Mouse (Mus musculus): Measurements from ENCODE around the gene Dhrs1. TPM values are rescaled to one million over a fixed set of nuclear protein-coding genes. Genes with fewer than 3 reads are reported as not detected.

Dhrs1 gene
- polyA plus RNA-seq, 1 experiment, result 86.6 TPM

DNA sequence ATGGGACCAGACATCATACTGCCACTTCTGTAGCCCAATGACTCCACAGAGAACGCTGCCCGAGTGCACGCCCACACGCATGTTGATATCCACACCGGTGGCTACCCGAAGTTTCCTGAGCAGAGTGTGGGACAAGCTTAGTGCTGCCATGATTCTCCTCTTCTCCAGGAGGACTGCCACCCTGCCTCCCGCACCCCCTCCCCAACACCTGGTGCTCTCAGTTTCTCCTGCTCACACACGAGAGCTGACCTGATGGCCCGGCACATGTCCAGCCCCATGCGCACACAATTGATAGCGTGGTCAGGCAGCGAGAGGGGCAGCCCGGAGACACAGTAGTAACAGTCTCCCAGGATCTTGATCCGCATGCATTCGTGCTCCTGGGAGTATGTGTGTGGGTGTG is 33.2 kb upstream of the Dhrs1 start:
- H3K36me3 ChIP-seq (ENCODE audit: control insufficient read depth, insufficient read depth, low read length), result no peaks in the 10 kb centered on the region
- H3K4me1 ChIP-seq (ENCODE audit: control insufficient read depth, insufficient read depth, insufficient read length), result no peaks in the 10 kb centered on the region; the same call in 1 of the 2 replicates
- TF ChIP-seq POLR2A (IDR thresholded peaks at IDR 0.05; ENCODE audit: low read depth, low read length) (no peak), CTCF (IDR thresholded peaks at IDR 0.05; ENCODE audit: extremely low read depth, insufficient read depth, insufficient read length, insufficient replicate concordance) (no peak)
- no peaks in the 10 kb centered on the region for H3K27me3 ChIP-seq (ENCODE audit: control insufficient read depth, insufficient read depth, low read length)
- H3K27ac ChIP-seq (ENCODE audit: insufficient read depth, low read length), result no peak overlapping the region
- 88% methylated on average over 15 of the region's 15 CpGs for WGBS
- DNase-seq (ENCODE audit: low read depth in 1 of 2, low spot score in 2 of 2), result no peak
- H3K4me3 ChIP-seq (ENCODE audit: extremely low read depth, insufficient read depth, insufficient read length), result no peak overlapping the region

DNA sequence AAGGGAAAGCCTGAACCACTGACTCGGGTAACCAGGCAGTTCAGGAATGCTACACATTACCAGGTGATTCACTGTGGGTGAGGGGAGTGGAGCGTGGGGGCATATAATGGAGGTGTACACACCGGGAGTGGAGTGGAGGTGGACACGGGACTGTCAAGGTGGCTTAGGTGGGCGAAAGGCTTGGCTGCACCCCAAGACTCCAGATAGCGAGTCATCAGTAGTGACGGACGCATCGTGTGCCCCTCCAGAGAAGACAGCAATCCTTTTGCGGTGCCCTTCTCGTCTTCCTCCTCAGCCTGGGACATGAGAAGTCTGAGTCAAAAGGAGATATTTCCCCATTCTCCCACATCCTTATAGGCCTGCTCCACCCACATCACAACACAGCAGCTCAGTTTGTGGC is 32.3 kb upstream of the Dhrs1 start:
- Histone ChIP-seq H3K27me3 (ENCODE audit: control insufficient read depth, insufficient read depth, low read length) (no peaks in the 10 kb centered on the region), H3K4me3 (ENCODE audit: extremely low read depth, insufficient read depth, insufficient read length) (no peak overlapping the region), H3K4me1 (ENCODE audit: control insufficient read depth, insufficient read depth, insufficient read length) (no peaks in the 10 kb centered on the region; the same call in 1 of the 2 replicates), H3K36me3 (ENCODE audit: control insufficient read depth, insufficient read depth, low read length) (no peaks in the 10 kb centered on the region), H3K27ac (ENCODE audit: insufficient read depth, low read length) (no peak overlapping the region)
- WGBS, result 82% methylated on average over 11 of the region's 11 CpGs
- TF ChIP-seq POLR2A (IDR thresholded peaks at IDR 0.05; ENCODE audit: low read depth, low read length), result no peak
- TF ChIP-seq CTCF (IDR thresholded peaks at IDR 0.05; ENCODE audit: extremely low read depth, insufficient read depth, insufficient read length, insufficient replicate concordance), result no peak
- DNase-seq (ENCODE audit: low read depth in 1 of 2, low spot score in 2 of 2), result no peak

DNA sequence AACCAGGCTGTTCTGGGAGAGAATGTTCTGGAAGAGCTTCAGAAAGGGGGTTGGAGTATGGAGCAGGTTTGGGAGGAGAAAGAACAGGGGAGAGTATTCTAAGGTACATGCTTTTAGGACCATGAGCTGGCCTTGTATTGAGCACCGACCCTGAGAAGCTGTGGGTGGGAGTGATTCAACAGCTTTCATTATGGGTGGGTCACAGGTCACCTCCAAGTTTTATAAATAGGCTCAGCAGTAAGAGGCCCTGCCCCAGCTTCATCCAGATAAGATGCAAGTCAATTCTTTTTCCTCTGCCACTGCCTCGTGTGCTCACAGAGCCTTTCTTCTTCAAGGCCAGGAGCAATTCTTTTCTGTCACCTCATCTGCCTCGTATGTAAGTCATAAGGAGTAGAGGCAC is 31.7 kb upstream of the Dhrs1 start:
- no peak for DNase-seq (ENCODE audit: low read depth in 1 of 2, low spot score in 2 of 2)
- no peak for TF ChIP-seq CTCF (IDR thresholded peaks at IDR 0.05; ENCODE audit: extremely low read depth, insufficient read depth, insufficient read length, insufficient replicate concordance)
- TF ChIP-seq POLR2A (IDR thresholded peaks at IDR 0.05; ENCODE audit: low read depth, low read length), result no peak
- H3K4me3 ChIP-seq (ENCODE audit: extremely low read depth, insufficient read depth, insufficient read length), result no peak overlapping the region
- H3K36me3 ChIP-seq (ENCODE audit: control insufficient read depth, insufficient read depth, low read length), result no peaks in the 10 kb centered on the region
- WGBS, result 34% methylated on average over 3 of the region's 3 CpGs
- no peaks in the 10 kb centered on the region for H3K27me3 ChIP-seq (ENCODE audit: control insufficient read depth, insufficient read depth, low read length)
- H3K4me1 ChIP-seq (ENCODE audit: control insufficient read depth, insufficient read depth, insufficient read length), result no peaks in the 10 kb centered on the region; the same call in 1 of the 2 replicates
- no peak overlapping the region for H3K27ac ChIP-seq (ENCODE audit: insufficient read depth, low read length)

DNA sequence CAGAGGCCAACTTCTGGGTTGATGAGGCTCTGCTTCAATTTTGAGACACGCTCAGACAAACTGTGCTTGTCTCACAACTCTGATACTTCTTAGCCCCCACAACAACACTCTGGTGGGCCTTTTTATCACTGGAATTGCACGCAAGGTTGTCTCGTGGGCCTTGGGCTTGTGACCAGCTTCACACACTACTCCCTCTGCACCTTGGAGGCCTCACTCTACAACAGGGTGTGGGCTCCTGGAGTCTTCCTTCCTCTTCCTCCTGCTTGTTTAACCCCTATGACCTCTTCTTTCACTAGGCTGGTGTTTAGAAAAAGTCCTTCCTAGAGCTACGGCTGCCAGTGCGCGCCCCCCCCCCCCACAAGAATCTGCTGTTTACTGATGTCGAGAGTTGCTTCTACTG is 31.2 kb upstream of the Dhrs1 start:
- Histone ChIP-seq H3K4me1 (ENCODE audit: control insufficient read depth, insufficient read depth, insufficient read length) (no peaks in the 10 kb centered on the region; the same call in 1 of the 2 replicates), H3K27ac (ENCODE audit: insufficient read depth, low read length) (no peak overlapping the region), H3K27me3 (ENCODE audit: control insufficient read depth, insufficient read depth, low read length) (no peaks in the 10 kb centered on the region), H3K4me3 (ENCODE audit: extremely low read depth, insufficient read depth, insufficient read length) (no peak overlapping the region), H3K36me3 (ENCODE audit: control insufficient read depth, insufficient read depth, low read length) (no peaks in the 10 kb centered on the region)
- WGBS, result 65% methylated on average over 7 of the region's 7 CpGs
- no peak for DNase-seq (ENCODE audit: low read depth in 1 of 2, low spot score in 2 of 2)
- TF ChIP-seq POLR2A (IDR thresholded peaks at IDR 0.05; ENCODE audit: low read depth, low read length) (no peak), CTCF (IDR thresholded peaks at IDR 0.05; ENCODE audit: extremely low read depth, insufficient read depth, insufficient read length, insufficient replicate concordance) (no peak)

DNA sequence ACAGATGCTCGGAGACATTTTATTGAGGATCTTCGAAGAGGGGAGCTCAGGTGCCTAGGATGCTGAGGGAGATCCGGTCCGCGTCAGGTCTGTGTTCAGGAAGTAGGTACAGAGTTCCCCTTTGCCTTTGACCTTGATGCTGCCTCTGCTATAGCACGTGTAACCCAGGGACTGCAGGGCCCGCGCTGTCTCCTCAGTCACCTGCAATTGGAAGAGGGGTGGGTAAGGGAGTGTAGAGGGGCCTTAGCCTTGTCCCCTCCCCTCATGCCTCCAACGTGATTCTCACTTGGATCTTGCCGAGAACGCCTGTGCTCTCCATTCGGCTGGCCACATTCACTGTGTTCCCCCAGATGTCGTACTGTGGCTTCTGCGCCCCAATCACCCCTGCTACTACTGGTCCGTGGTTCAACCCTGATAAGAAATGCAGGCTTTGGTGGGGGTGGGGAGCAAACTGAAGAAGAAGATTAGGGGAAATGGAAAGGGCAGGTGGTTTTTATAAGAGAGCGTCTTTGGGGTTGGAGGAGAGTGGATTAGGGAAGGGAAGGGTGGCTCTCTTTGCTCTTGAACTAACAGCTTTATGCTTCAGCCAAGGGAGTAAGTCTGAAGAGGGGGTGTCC is 23.7 kb upstream of the Dhrs1 start:
- Histone ChIP-seq H3K4me1 (ENCODE audit: control insufficient read depth, insufficient read depth, insufficient read length) (peaks cover 3% of the 10 kb centered on the region; the same call in 1 of the 2 replicates), H3K27ac (ENCODE audit: insufficient read depth, low read length) (no peak overlapping the region), H3K36me3 (ENCODE audit: control insufficient read depth, insufficient read depth, low read length) (no peaks in the 10 kb centered on the region), H3K27me3 (ENCODE audit: control insufficient read depth, insufficient read depth, low read length) (0 out of 2 replicates have a peak, but pooled peaks cover 3% of the 10 kb centered on the region), H3K4me3 (ENCODE audit: extremely low read depth, insufficient read depth, insufficient read length) (no peak overlapping the region)
- TF ChIP-seq POLR2A (IDR thresholded peaks at IDR 0.05; ENCODE audit: low read depth, low read length) (no peak), CTCF (IDR thresholded peaks at IDR 0.05; ENCODE audit: extremely low read depth, insufficient read depth, insufficient read length, insufficient replicate concordance) (no peak)
- 74% methylated on average over 16 of the region's 16 CpGs for WGBS
- no peak for DNase-seq (ENCODE audit: low read depth in 1 of 2, low spot score in 2 of 2)

DNA sequence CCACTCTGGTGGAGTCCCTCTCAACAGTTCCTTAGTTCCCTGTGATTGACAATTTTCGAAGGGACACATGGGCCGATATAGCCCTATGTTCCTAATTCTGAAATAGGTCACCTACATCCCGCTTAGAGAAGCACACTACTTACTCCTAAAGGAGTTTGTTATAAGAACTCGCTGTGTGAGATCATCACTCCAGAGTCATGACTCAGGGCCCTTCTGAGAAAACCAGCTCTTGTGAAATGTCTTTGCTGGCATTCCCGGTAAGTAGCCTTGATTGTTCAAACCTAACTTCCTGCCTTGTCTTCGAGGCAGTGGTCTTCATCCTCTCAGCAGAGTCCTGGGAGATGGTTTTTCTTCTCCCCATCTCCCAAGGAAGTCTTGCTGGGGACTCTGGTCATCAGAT is 23.1 kb upstream of the Dhrs1 start:
- DNase-seq (ENCODE audit: low read depth in 1 of 2, low spot score in 2 of 2), result no peak
- TF ChIP-seq CTCF (IDR thresholded peaks at IDR 0.05; ENCODE audit: extremely low read depth, insufficient read depth, insufficient read length, insufficient replicate concordance) (no peak), POLR2A (IDR thresholded peaks at IDR 0.05; ENCODE audit: low read depth, low read length) (no peak)
- Histone ChIP-seq H3K4me3 (ENCODE audit: extremely low read depth, insufficient read depth, insufficient read length) (no peak overlapping the region), H3K36me3 (ENCODE audit: control insufficient read depth, insufficient read depth, low read length) (no peaks in the 10 kb centered on the region), H3K27ac (ENCODE audit: insufficient read depth, low read length) (no peak overlapping the region), H3K4me1 (ENCODE audit: control insufficient read depth, insufficient read depth, insufficient read length) (peaks cover 3% of the 10 kb centered on the region; the same call in 1 of the 2 replicates), H3K27me3 (ENCODE audit: control insufficient read depth, insufficient read depth, low read length) (0 out of 2 replicates have a peak, but pooled peaks cover 3% of the 10 kb centered on the region)
- WGBS, result 85% methylated on average over 6 of the region's 6 CpGs
